In genomic region chr10:31467043-31467898, GRCm38 (mm10) we compare ENCODE assay signal across 14 mouse cellular contexts. TPM values are rescaled to one million over a fixed set of nuclear protein-coding genes. Genes with fewer than 3 reads are reported as not detected.
DNase-seq lines count a peak whose midpoint lies in the region; ATAC-seq and TF ChIP-seq lines count a peak whose summit lies in the region.
"Had no signal": no experiment of that assay in that cellular context is flagged by ENCODE, and none has a peak within 500 bp of the region (broad histone marks: within the 10 kb centered on the region; RNA-seq: fewer than 3 reads in every experiment).

No protein-coding gene starts in this region.

- H3K4me3 ChIP-seq in midbrain, embryonic 10.5 days: no peak overlapping the region
- H3K4me3 ChIP-seq in midbrain, embryonic 15.5 days: no peak overlapping the region
- H3K4me3 ChIP-seq in embryonic facial prominence, embryonic 11.5 days (ENCODE audit: low read depth, low read length): no peak overlapping the region
- H3K4me3 ChIP-seq in stomach, postnatal 0 days (ENCODE audit: low read depth, low read length): no peak overlapping the region
- H3K4me3 ChIP-seq: forebrain, embryonic 13.5 days had no signal

- no peaks in the 10 kb centered on the region for H3K36me3 ChIP-seq in midbrain, embryonic 10.5 days
- H3K36me3 ChIP-seq in midbrain, embryonic 15.5 days (replicated peaks): no peaks in the 10 kb centered on the region
- H3K36me3 ChIP-seq in embryonic facial prominence, embryonic 11.5 days (replicated peaks; ENCODE audit: control insufficient read depth, insufficient read depth, low read depth, low read length): no peaks in the 10 kb centered on the region
- no peaks in the 10 kb centered on the region for H3K36me3 ChIP-seq in stomach, postnatal 0 days (ENCODE audit: control insufficient read depth, insufficient read depth, low read length)

- H3K9me3 ChIP-seq in midbrain, embryonic 10.5 days (replicated peaks): no peaks in the 10 kb centered on the region
- H3K9me3 ChIP-seq in midbrain, embryonic 15.5 days: no peaks in the 10 kb centered on the region
- no peaks in the 10 kb centered on the region for H3K9me3 ChIP-seq in embryonic facial prominence, embryonic 11.5 days (replicated peaks; ENCODE audit: control insufficient read depth, low read length)
- no peaks in the 10 kb centered on the region for H3K9me3 ChIP-seq in stomach, postnatal 0 days (ENCODE audit: control insufficient read depth, low read length)
- H3K9me3 ChIP-seq: forebrain, embryonic 13.5 days had no signal

- no peaks in the 10 kb centered on the region for H3K4me1 ChIP-seq in midbrain, embryonic 10.5 days
- no peaks in the 10 kb centered on the region for H3K4me1 ChIP-seq in midbrain, embryonic 15.5 days
- no peaks in the 10 kb centered on the region for H3K4me1 ChIP-seq in embryonic facial prominence, embryonic 11.5 days (ENCODE audit: control insufficient read depth, insufficient read depth, low read length)
- no peaks in the 10 kb centered on the region for H3K4me1 ChIP-seq in stomach, postnatal 0 days (replicated peaks; ENCODE audit: control insufficient read depth, insufficient read depth)
- H3K4me1 ChIP-seq: forebrain, embryonic 13.5 days had no signal

- TF ChIP-seq CTCF in stomach, postnatal 0 days (IDR thresholded peaks at IDR 0.05; ENCODE audit: low read depth): no peak

- no peak for DNase-seq in frontal cortex, postnatal 36 days (ENCODE audit: low spot score in 2 of 2)
- DNase-seq in midbrain, embryonic 10.5 days (ENCODE audit: low spot score): peak; percentile 16
- DNase-seq in embryonic facial prominence, embryonic 11.5 days (ENCODE audit: low spot score): peak; percentile 33
- DNase-seq in stomach, postnatal 0 days (ENCODE audit: low spot score): no peak
- no peak for DNase-seq in layer of hippocampus, postnatal 36 days
- no peak for DNase-seq in layer of hippocampus, adult 18-20 months (ENCODE audit: low spot score in 2 of 2)
- DNase-seq: gastrocnemius, postnatal 14 days; kidney, postnatal 25 days; lung, adult 18-20 months had no signal

- ATAC-seq in frontal cortex, adult (ENCODE audit: low TSS enrichment): peak; percentile 59
- no peak for ATAC-seq in midbrain, embryonic 15.5 days (replicated peaks)
- ATAC-seq in embryonic facial prominence, embryonic 11.5 days (replicated peaks; ENCODE audit: insufficient number of reproducible peaks, low FRiP score, low TSS enrichment, low read depth): 0 out of 2 replicates have a peak, but pooled peaks have one; percentile 34
- ATAC-seq in stomach, postnatal 0 days (ENCODE audit: low FRiP score, low TSS enrichment): peak; percentile 51; the same call in 1 of the 2 replicates
- ATAC-seq: forebrain, embryonic 13.5 days had no signal

- H3K27me3 ChIP-seq in midbrain, embryonic 10.5 days (ENCODE audit: low read depth, poor library complexity, severe bottlenecking): no peaks in the 10 kb centered on the region
- no peaks in the 10 kb centered on the region for H3K27me3 ChIP-seq in midbrain, embryonic 15.5 days (replicated peaks)
- H3K27me3 ChIP-seq in embryonic facial prominence, embryonic 11.5 days (ENCODE audit: control insufficient read depth, insufficient read depth, low read length): no peaks in the 10 kb centered on the region
- no peaks in the 10 kb centered on the region for H3K27me3 ChIP-seq in stomach, postnatal 0 days (ENCODE audit: control insufficient read depth, insufficient read depth, low read length)
- H3K27me3 ChIP-seq: forebrain, embryonic 13.5 days had no signal

- 77% methylated on average over 10 of the region's 10 CpGs for WGBS in midbrain, embryonic 10.5 days
- WGBS in midbrain, embryonic 15.5 days: 83% methylated on average over 10 of the region's 10 CpGs
- WGBS in embryonic facial prominence, embryonic 11.5 days: 57% methylated on average over 10 of the region's 10 CpGs
- 44% methylated on average over 10 of the region's 10 CpGs for WGBS in stomach, postnatal 0 days

- no peak overlapping the region for H3K4me2 ChIP-seq in midbrain, embryonic 15.5 days
- no peak overlapping the region for H3K4me2 ChIP-seq in embryonic facial prominence, embryonic 11.5 days (ENCODE audit: low read depth, low read length)
- H3K4me2 ChIP-seq in stomach, postnatal 0 days (replicated peaks; ENCODE audit: low read depth): no peak overlapping the region
- H3K4me2 ChIP-seq: forebrain, embryonic 13.5 days; hindbrain, embryonic 14.5 days had no signal

- no peak overlapping the region for H3K9ac ChIP-seq in midbrain, embryonic 15.5 days
- H3K9ac ChIP-seq in embryonic facial prominence, embryonic 11.5 days (replicated peaks; ENCODE audit: low read length): no peak overlapping the region
- no peak overlapping the region for H3K9ac ChIP-seq in stomach, postnatal 0 days (ENCODE audit: low read length)
- H3K9ac ChIP-seq: forebrain, embryonic 13.5 days; hindbrain, embryonic 14.5 days had no signal

- TF ChIP-seq EP300 in stomach, postnatal 0 days (optimal IDR thresholded peaks at IDR 0.05): no peak

- no peak overlapping the region for H3K27ac ChIP-seq in midbrain, embryonic 10.5 days (replicated peaks)
- H3K27ac ChIP-seq in midbrain, embryonic 15.5 days: no peak overlapping the region
- H3K27ac ChIP-seq in embryonic facial prominence, embryonic 11.5 days (replicated peaks; ENCODE audit: low read depth, low read length): no peak overlapping the region
- H3K27ac ChIP-seq in stomach, postnatal 0 days (replicated peaks): no peak overlapping the region
- H3K27ac ChIP-seq: forebrain, embryonic 13.5 days; hindbrain, embryonic 14.5 days had no signal

RNA-seq across cellular contexts. Expression of gene Tpd52l1, which starts 21.5 kb away (rescaled TPM):
- 31.2 and 33.3 TPM in 2 replicates for polyA plus RNA-seq in midbrain, embryonic 10.5 days (2016; fragmentation: Nextera tagmentation; extraction: Ambion mirVana)
- polyA plus RNA-seq in midbrain, embryonic 15.5 days (2015; fragmentation: Nextera tagmentation; extraction: Ambion mirVana): 35.6 and 45.9 TPM in 2 replicates
- polyA plus RNA-seq in embryonic facial prominence, embryonic 11.5 days (2014; fragmentation: Nextera tagmentation; extraction: Ambion mirVana): 50.7 and 59.2 TPM in 2 replicates
- 22.1 and 24.3 TPM in 2 replicates for polyA plus RNA-seq in stomach, postnatal 0 days (2015; fragmentation: Nextera tagmentation; extraction: Ambion mirVana)
- total RNA-seq in layer of hippocampus, postnatal 36 days (2021): 10 to 100 TPM; 25.1 to 26.4 TPM
- total RNA-seq in layer of hippocampus, adult 18-20 months (2021): 10 to 100 TPM; 32.6 to 41.2 TPM
- total RNA-seq: MEL had no signal

Comparison
In these comparisons a context has a peak if more than half of its experiments do, and no peak if none do; other contexts are left out.
1. DNase-seq: peak in midbrain, embryonic 10.5 days (single experiment) and embryonic facial prominence, embryonic 11.5 days (single experiment); none in frontal cortex, postnatal 36 days (0 of 2), stomach, postnatal 0 days (single experiment), layer of hippocampus, postnatal 36 days (0 of 2) and layer of hippocampus, adult 18-20 months (0 of 2).